Mouse (Mus musculus): Measurements from ENCODE around the gene Slc29a3. TPM values are rescaled to one million over a fixed set of nuclear protein-coding genes. Genes with fewer than 3 reads are reported as not detected.

The Slc29a3 gene
- polyA plus RNA-seq, 2 experiments, result 1.7 to 2.1 TPM

DNA sequence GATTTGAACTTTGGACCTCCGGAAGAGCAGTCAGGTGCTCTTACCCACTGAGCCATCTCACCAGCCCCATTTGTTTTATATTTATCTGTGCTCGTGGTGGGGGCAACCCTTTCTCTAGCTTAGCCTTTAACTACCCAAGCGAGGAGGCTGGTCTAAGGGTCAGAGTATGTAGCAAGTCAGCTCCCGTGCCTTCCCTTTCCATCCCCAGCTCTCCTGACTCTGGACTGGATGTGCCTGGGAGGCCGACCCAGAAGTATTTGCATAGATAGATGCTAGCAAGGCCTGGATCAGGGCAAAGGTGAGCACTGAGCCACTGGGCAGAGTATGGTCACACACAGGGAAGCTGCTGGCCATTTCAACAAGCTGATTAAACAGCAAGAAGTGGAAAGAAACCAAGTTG, 43.8 kb downstream of the Slc29a3 start:
- TF ChIP-seq CTCF (IDR thresholded peaks at IDR 0.05; ENCODE audit: low read depth) (no peak), EP300 (IDR thresholded peaks at IDR 0.05; ENCODE audit: low read depth) (no peak)
- H3K9ac ChIP-seq (replicated peaks), result no peak overlapping the region
- H3K36me3 ChIP-seq (replicated peaks; ENCODE audit: control insufficient read depth, insufficient read depth, low read depth), result no peaks in the 10 kb centered on the region
- WGBS (ENCODE audit: insufficient replicate concordance), result 50% methylated on average over 5 of the region's 5 CpGs
- DNase-seq (ENCODE audit: low read depth in 3 of 3, low spot score in 3 of 3) (no peak), ATAC-seq (ENCODE audit: insufficient read depth) (peak; percentile 45)
- H3K4me3 ChIP-seq (ENCODE audit: insufficient read depth in 1 of 2, low read depth in 2 of 2, low read length in 2 of 2), result no peak overlapping the region
- no peaks in the 10 kb centered on the region; a peak in 1 of 4 replicates for H3K4me1 ChIP-seq (replicated peaks; ENCODE audit: control insufficient read depth in 2 of 2, insufficient read depth in 2 of 2, low read length in 1 of 2)
- H3K27me3 ChIP-seq (ENCODE audit: control insufficient read depth, insufficient read depth, low read length), result no peaks in the 10 kb centered on the region
- H3K4me2 ChIP-seq (ENCODE audit: low read depth), result no peak overlapping the region
- H3K9me3 ChIP-seq (ENCODE audit: control insufficient read depth, low read length), result no peaks in the 10 kb centered on the region
- H3K27ac ChIP-seq, result no peak overlapping the region

DNA sequence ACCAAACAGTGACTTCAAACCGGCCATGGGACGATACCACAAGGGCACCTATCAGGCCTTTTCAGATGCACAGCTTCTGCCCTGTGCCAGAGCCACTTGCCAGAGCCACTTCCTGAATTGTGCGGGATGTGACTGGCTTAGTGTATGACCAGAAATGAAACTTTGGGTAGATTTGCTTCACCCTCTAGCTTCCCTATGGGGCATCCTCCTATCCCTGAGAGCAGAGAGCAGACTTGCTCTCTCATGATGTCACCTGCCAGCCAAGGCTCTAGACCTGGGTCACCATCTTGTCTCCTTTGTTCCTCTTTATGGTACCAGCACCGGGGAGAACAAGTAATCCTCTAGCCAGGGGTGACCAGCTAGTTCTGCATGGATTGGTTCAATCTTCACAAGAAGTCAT, 46.3 kb downstream of the Slc29a3 start:
- TF ChIP-seq CTCF (IDR thresholded peaks at IDR 0.05; ENCODE audit: low read depth) (no peak), EP300 (IDR thresholded peaks at IDR 0.05; ENCODE audit: low read depth) (no peak)
- Histone ChIP-seq H3K27ac (no peak overlapping the region), H3K4me1 (replicated peaks; ENCODE audit: control insufficient read depth in 2 of 2, insufficient read depth in 2 of 2, low read length in 1 of 2) (no peaks in the 10 kb centered on the region; a peak in 1 of 4 replicates), H3K9me3 (ENCODE audit: control insufficient read depth, low read length) (no peaks in the 10 kb centered on the region), H3K9ac (replicated peaks) (no peak overlapping the region), H3K36me3 (replicated peaks; ENCODE audit: control insufficient read depth, insufficient read depth, low read depth) (no peaks in the 10 kb centered on the region), H3K27me3 (ENCODE audit: control insufficient read depth, insufficient read depth, low read length) (no peaks in the 10 kb centered on the region), H3K4me3 (ENCODE audit: insufficient read depth in 1 of 2, low read depth in 2 of 2, low read length in 2 of 2) (no peak overlapping the region), H3K4me2 (ENCODE audit: low read depth) (no peak overlapping the region)
- DNase-seq (ENCODE audit: low read depth in 3 of 3, low spot score in 3 of 3), result no peak
- WGBS (ENCODE audit: insufficient replicate concordance), result 50% methylated on average over 4 of the region's 4 CpGs
- ATAC-seq (ENCODE audit: insufficient read depth), result no peak

DNA sequence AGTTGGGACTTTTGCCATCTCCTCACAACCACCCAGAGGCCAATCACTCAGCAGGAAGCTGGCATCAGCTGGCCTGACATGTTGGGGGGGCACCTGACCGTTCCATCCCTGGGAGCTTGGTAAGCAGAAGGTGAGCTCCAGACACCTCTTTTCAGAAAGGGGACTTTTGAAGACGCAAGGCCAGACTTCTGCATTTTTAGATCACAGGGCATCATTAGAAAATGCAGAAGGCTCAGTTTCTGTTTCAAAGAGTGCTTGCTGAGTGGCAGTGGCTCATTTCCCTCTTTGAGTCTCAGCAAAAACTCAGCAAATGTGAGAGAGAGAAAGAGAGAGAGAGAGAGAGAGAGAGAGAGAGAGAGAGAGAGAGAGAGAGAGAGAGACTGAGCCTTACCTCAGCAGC, 47.5 kb downstream of the Slc29a3 start:
- Histone ChIP-seq H3K9me3 (ENCODE audit: control insufficient read depth, low read length) (no peaks in the 10 kb centered on the region), H3K4me3 (ENCODE audit: insufficient read depth in 1 of 2, low read depth in 2 of 2, low read length in 2 of 2) (no peak overlapping the region), H3K27ac (no peak overlapping the region), H3K4me1 (replicated peaks; ENCODE audit: control insufficient read depth in 2 of 2, insufficient read depth in 2 of 2, low read length in 1 of 2) (no peaks in the 10 kb centered on the region; a peak in 1 of 4 replicates), H3K36me3 (replicated peaks; ENCODE audit: control insufficient read depth, insufficient read depth, low read depth) (no peaks in the 10 kb centered on the region), H3K4me2 (ENCODE audit: low read depth) (no peak overlapping the region), H3K9ac (replicated peaks) (no peak overlapping the region), H3K27me3 (ENCODE audit: control insufficient read depth, insufficient read depth, low read length) (no peaks in the 10 kb centered on the region)
- no peak for ATAC-seq (ENCODE audit: insufficient read depth)
- DNase-seq (ENCODE audit: low read depth in 3 of 3, low spot score in 3 of 3), result no peak
- TF ChIP-seq CTCF (IDR thresholded peaks at IDR 0.05; ENCODE audit: low read depth), result no peak
- TF ChIP-seq EP300 (IDR thresholded peaks at IDR 0.05; ENCODE audit: low read depth), result no peak
- 32% methylated on average over 2 of the region's 2 CpGs for WGBS (ENCODE audit: insufficient replicate concordance)

DNA sequence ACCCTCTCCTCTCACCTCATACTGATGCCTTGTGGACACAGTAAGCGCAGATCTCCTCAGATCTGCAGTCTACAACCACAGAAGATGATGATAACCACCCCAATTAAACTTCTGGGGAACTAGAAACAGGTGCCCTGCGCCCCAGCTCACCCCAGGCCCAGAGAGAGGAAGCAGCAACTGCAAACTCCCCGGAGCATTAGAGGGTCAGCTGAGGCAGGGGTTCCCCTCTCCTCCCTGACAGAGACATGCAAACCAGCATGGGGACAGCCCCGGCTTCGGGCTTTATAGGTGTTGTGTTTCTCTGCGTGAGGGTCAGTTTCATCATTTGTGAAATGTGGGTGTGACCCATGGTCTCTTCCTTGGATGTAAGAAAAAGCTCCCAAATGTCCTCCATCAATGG, 54.8 kb downstream of the Slc29a3 start:
- Histone ChIP-seq H3K36me3 (replicated peaks; ENCODE audit: control insufficient read depth, insufficient read depth, low read depth) (no peaks in the 10 kb centered on the region), H3K4me1 (replicated peaks; ENCODE audit: control insufficient read depth in 2 of 2, insufficient read depth in 2 of 2, low read length in 1 of 2) (no peaks in the 10 kb centered on the region), H3K27ac (no peak overlapping the region), H3K9ac (replicated peaks) (no peak overlapping the region), H3K4me2 (ENCODE audit: low read depth) (no peak overlapping the region), H3K9me3 (ENCODE audit: control insufficient read depth, low read length) (no peaks in the 10 kb centered on the region), H3K27me3 (ENCODE audit: control insufficient read depth, insufficient read depth, low read length) (no peaks in the 10 kb centered on the region), H3K4me3 (ENCODE audit: insufficient read depth in 1 of 2, low read depth in 2 of 2, low read length in 2 of 2) (no peak overlapping the region)
- 54% methylated on average over 6 of the region's 6 CpGs for WGBS (ENCODE audit: insufficient replicate concordance)
- no peak for DNase-seq (ENCODE audit: low read depth in 3 of 3, low spot score in 3 of 3)
- ATAC-seq (ENCODE audit: insufficient read depth), result no peak
- TF ChIP-seq EP300 (IDR thresholded peaks at IDR 0.05; ENCODE audit: low read depth) (no peak), CTCF (IDR thresholded peaks at IDR 0.05; ENCODE audit: low read depth) (no peak)

DNA sequence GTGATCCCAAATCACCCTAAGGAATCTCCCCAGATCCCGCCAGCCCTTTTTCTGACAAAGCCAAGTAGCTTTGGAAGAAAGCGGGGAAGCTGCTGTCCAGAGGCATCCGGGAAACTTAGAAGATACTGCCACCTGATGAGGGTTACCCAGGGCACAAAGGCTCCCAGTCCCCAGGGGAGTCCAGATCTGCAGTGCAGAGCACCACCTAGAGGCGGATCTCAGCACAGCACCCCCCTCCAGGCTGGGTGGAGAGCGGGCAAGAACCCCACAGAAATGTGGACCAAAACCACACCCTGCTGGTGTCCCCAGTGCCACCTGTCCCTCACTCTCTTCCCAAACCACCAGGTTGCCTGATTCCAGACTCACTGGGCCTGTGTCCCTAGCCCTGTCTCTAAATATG, 55.6 kb downstream of the Slc29a3 start:
- peak; percentile 92 for TF ChIP-seq CTCF (IDR thresholded peaks at IDR 0.05; ENCODE audit: low read depth)
- TF ChIP-seq EP300 (IDR thresholded peaks at IDR 0.05; ENCODE audit: low read depth), result no peak

More for the DNA sequence above, 55.6 kb downstream of the Slc29a3 start:
- ATAC-seq (ENCODE audit: insufficient read depth) (no peak), DNase-seq (ENCODE audit: low read depth in 3 of 3, low spot score in 3 of 3) (peak in 1 of 3 experiments; percentile 19)
- Histone ChIP-seq H3K4me3 (ENCODE audit: insufficient read depth in 1 of 2, low read depth in 2 of 2, low read length in 2 of 2) (no peak overlapping the region), H3K4me1 (replicated peaks; ENCODE audit: control insufficient read depth in 2 of 2, insufficient read depth in 2 of 2, low read length in 1 of 2) (no peaks in the 10 kb centered on the region), H3K27ac (no peak overlapping the region), H3K36me3 (replicated peaks; ENCODE audit: control insufficient read depth, insufficient read depth, low read depth) (no peaks in the 10 kb centered on the region), H3K4me2 (ENCODE audit: low read depth) (no peak overlapping the region), H3K9me3 (ENCODE audit: control insufficient read depth, low read length) (no peaks in the 10 kb centered on the region), H3K27me3 (ENCODE audit: control insufficient read depth, insufficient read depth, low read length) (no peaks in the 10 kb centered on the region), H3K9ac (replicated peaks) (no peak overlapping the region)
- WGBS (ENCODE audit: insufficient replicate concordance), result 8% methylated on average over 5 of the region's 5 CpGs
